Mouse (Mus musculus) midbrain, postnatal 0 days (tissue): ENCODE results near the gene Supt16. TPM values are rescaled to one million over a fixed set of nuclear protein-coding genes. Genes with fewer than 3 reads are reported as not detected.

ENCODE experiments used
- ATAC-seq: fragments of 200-750 bp; cut with Nextera tagmentation; 2 replicates; pipeline ENCODE4 v1.8.0; 2017; ENCODE audit warnings: moderate number of reproducible peaks, mild to moderate bottlenecking, moderate TSS enrichment, moderate library complexity; ENCODE audit not compliant: low FRiP score
- DNase-seq: peaks from one replicate; pipeline ENCODE4 v3.0.0-alpha.2; 2015; ENCODE audit warnings: low spot score
- H3K27ac ChIP-seq: fragments of 300-500 bp; sonication (generic); 2 replicates; pipeline ENCODE4 v1.5.1; 2014; ENCODE audit warnings: low read depth, mild to moderate bottlenecking, low read length, mixed read lengths
- H3K27me3 ChIP-seq: fragments of 300-500 bp; sonication (generic); 2 replicates; pipeline ENCODE4 v1.6.1; 2014; ENCODE audit warnings: low read length, control low read depth, mixed read lengths; ENCODE audit not compliant: insufficient read depth
- H3K36me3 ChIP-seq: fragments of 300-500 bp; sonication (generic); 2 replicates; pipeline ENCODE4 v1.6.1; 2014; ENCODE audit warnings: low read length, control low read depth, mixed read lengths; ENCODE audit not compliant: insufficient read depth
- H3K4me1 ChIP-seq: fragments of 300-500 bp; sonication (generic); 2 replicates; pipeline ENCODE4 v1.6.1; 2014; ENCODE audit warnings: mild to moderate bottlenecking, control low read depth, antibody characterized with exemption, low read length, mixed read lengths; ENCODE audit not compliant: insufficient read depth
- H3K4me2 ChIP-seq: fragments of 300-500 bp; sonication (generic); 2 replicates; pipeline ENCODE4 v1.6.1; 2014; ENCODE audit warnings: low read depth, mild to moderate bottlenecking, low read length, mixed read lengths; ENCODE audit not compliant: poor library complexity, severe bottlenecking
- H3K4me3 ChIP-seq: fragments of 300-500 bp; sonication (generic); 2 replicates; pipeline ENCODE4 v1.5.1; 2014; ENCODE audit warnings: low read depth, mild to moderate bottlenecking, low read length, moderate library complexity
- H3K9ac ChIP-seq: fragments of 300-500 bp; sonication (generic); replicated peaks from 2 replicates; pipeline ENCODE4 v1.6.1; 2014; ENCODE audit warnings: mild to moderate bottlenecking, low read length, moderate library complexity, mixed read lengths; ENCODE audit not compliant: poor library complexity, severe bottlenecking
- H3K9me3 ChIP-seq: fragments of 300-500 bp; sonication (generic); 2 replicates; pipeline ENCODE4 v1.6.1; 2016; ENCODE audit warnings: low read length, control low read depth
- CTCF ChIP-seq: IDR thresholded peaks from 2 replicates; pipeline ENCODE4 v1.5.1; 2016; ENCODE audit warnings: antibody characterized with exemption, mild to moderate bottlenecking
- WGBS: fragments of 180-500 bp; shearing (Covaris S2); extraction: QIAGEN DNeasy Blood & Tissue Kit; methylation state at CpG from one replicate; pipeline ENCODE4 v1.1.7; 2014; 5-methylcytosine and 5-hydroxymethylcytosine counted together
- polyA plus RNA-seq: library from polyadenylated mRNA; unstranded; fragments of >200 nt; fragmentation: Nextera tagmentation; extraction: Ambion mirVana; gene quantifications from 2 replicates; pipeline ENCODE4 v1.2.1, GENCODE M21; 2015
- total RNA-seq: library from RNA; depleted of rRNA; stranded (reverse); fragments of >200 nt; gene quantifications from 2 replicates; pipeline ENCODE4 v1.2.3, GENCODE M21; 2014

The Supt16 gene
- total and polyA plus RNA-seq, 2 experiments from 2014 or later: 32.3 to 36.9 TPM

DNA sequence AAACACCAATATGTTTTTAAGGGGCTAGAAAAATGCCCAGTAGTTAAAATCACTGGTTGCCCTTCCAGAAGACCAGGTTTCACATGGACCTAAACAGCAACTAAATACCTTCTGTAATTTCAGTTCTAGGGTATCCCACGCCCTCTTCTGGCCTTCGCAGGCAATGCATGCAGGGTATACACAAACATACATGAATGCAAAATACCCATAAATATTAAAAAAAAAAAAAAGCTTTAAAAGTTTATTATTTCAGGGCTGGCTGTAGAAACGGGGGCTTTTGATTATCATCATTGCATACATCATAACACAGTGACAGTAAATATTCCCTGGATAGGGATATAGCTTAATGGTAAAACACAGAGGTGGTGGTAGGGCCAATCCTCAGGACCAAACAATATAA is 1.5 kb downstream of the Supt16 start:
- Histone ChIP-seq H3K27ac (no peak overlapping the region), H3K4me2 (peak overlapping the region; percentile 71), H3K27me3 (no peaks in the 10 kb centered on the region), H3K36me3 (peaks cover 19% of the 10 kb centered on the region), H3K4me1 (peaks cover 6% of the 10 kb centered on the region; the same call in 1 of the 2 replicates), H3K4me3 (peak overlapping the region; percentile 100), H3K9me3 (no peaks in the 10 kb centered on the region), H3K9ac (peak overlapping the region; percentile 99; the same call in 1 of the 2 replicates)
- 9% methylated on average over 3 of the region's 3 CpGs for WGBS
- DNase-seq: peak; percentile 47
- ATAC-seq: no peak
- peak; percentile 68 for TF ChIP-seq CTCF

DNA sequence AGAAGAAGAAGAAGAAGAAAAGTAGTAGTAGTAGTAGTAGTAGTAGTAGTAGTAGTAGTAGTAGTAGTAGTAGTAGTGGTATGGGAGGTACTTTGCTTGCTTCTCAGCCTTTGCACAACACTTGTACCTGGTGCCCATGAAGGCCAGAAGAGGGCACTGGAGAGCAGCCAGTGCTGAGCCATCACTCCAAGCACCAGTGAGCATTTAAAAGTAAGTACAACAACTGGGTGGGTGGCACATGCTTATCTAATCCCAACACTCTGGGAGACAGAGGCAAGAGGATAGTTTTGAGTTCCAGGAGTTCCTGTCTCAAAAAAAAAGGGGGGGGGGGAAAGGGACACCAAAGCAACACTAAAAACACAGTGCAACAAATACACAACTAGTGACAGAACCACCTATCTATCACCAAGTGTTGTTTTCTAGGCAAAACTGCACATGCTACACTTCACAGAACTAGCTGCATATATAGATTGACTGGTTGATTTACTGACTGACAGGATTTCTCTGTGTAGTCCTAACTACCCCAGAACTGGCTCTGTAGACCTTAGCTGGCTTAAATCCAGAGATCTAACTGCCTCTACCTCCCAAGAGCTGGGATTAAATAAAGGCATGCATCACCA is 6.4 kb downstream of the Supt16 start:
- Histone ChIP-seq H3K36me3 (0 out of 2 replicates have a peak, but pooled peaks cover 6% of the 10 kb centered on the region), H3K4me1 (peaks cover 3% of the 10 kb centered on the region; the same call in 1 of the 2 replicates), H3K9ac (no peak overlapping the region), H3K4me3 (no peak overlapping the region), H3K9me3 (no peaks in the 10 kb centered on the region), H3K27me3 (no peaks in the 10 kb centered on the region), H3K4me2 (no peak overlapping the region), H3K27ac (no peak overlapping the region)
- no peak for ATAC-seq
- DNase-seq: peak; percentile 31
- TF ChIP-seq CTCF: peak; percentile 67

DNA sequence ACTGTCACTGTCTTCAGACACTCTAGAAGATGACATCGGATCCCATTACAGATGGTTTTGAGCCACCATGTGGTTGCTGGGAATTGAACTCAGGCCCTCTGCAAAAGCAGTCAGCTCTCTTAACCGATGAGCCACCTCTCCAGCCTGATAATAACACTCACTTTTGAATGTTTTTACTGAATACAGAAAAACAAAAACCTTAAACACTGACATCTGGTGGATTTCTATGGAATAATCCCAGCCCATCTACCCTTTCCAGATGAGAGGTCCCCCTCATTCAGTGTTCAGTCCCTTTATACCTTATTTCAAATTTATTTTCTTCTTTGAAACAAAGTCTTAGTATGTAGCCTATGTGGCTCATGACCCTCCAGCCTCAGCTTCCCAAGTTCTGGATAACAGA is 7.7 kb downstream of the Supt16 start:
- DNase-seq (peak; percentile 16), ATAC-seq (no peak)
- 57% methylated on average over 2 of the region's 2 CpGs for WGBS
- Histone ChIP-seq H3K27ac (no peak overlapping the region), H3K36me3 (0 out of 2 replicates have a peak, but pooled peaks cover 6% of the 10 kb centered on the region), H3K4me2 (no peak overlapping the region), H3K27me3 (no peaks in the 10 kb centered on the region), H3K4me3 (no peak overlapping the region), H3K9ac (no peak overlapping the region), H3K4me1 (no peaks in the 10 kb centered on the region), H3K9me3 (no peaks in the 10 kb centered on the region)
- peak; percentile 62 for TF ChIP-seq CTCF

DNA sequence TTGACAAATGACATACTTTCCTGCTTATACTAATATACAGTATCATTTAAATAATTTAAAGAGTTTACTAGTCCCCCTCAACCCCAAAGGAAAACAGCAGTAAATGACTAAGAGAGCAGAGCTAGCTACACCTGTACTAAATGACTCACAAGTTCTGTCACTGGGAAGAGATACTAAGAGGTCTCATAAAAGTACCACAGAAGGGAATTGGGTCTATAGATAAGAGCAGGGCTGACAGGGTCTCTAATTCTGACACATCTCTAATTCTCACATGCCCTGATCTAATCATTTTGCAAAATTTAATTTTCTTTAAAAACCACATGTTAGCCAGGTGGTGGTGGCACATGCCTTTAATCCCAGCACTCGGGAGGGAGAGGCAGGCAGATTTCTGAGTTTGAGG is 8.4 kb downstream of the Supt16 start:
- DNase-seq: no peak
- H3K36me3 ChIP-seq: 0 out of 2 replicates have a peak, but pooled peaks cover 6% of the 10 kb centered on the region
- no peak overlapping the region for H3K27ac ChIP-seq
- no peak overlapping the region for H3K4me3 ChIP-seq
- no peak for TF ChIP-seq CTCF
- no peak for ATAC-seq
- H3K4me1 ChIP-seq: no peaks in the 10 kb centered on the region
- 76% methylated on average over 1 of the region's 1 CpGs for WGBS
- no peak overlapping the region for H3K4me2 ChIP-seq
- H3K9ac ChIP-seq: no peak overlapping the region
- H3K9me3 ChIP-seq: no peaks in the 10 kb centered on the region
- no peaks in the 10 kb centered on the region for H3K27me3 ChIP-seq

DNA sequence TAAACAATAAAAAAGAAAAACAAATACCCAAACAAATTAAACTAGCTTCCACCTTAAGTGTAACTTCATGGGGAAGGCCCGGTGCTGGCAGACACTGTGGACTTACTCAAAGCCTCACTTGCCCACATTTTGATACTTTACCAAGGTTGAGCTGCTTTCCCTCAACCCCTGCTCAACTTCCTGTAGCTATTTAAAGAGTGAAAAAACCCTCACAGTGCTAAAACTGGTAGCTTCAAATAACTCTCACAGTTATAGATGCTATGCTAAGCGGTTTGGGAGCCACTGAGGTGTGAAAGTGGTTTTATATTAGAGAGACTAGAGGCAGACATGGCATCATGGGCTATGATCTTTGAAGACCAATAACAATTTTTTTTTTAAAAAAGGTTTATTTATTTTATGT is 30.6 kb downstream of the Supt16 start:
- H3K4me3 ChIP-seq: no peak overlapping the region
- DNase-seq (no peak), ATAC-seq (no peak)
- TF ChIP-seq CTCF: no peak
- H3K9ac ChIP-seq: no peak overlapping the region
- no peaks in the 10 kb centered on the region for H3K27me3 ChIP-seq
- H3K4me2 ChIP-seq: no peak overlapping the region
- no peaks in the 10 kb centered on the region for H3K4me1 ChIP-seq
- WGBS: 96% methylated on average over 2 of the region's 2 CpGs
- no peak overlapping the region for H3K27ac ChIP-seq
- peaks cover 53% of the 10 kb centered on the region for H3K36me3 ChIP-seq
- H3K9me3 ChIP-seq: no peaks in the 10 kb centered on the region

DNA sequence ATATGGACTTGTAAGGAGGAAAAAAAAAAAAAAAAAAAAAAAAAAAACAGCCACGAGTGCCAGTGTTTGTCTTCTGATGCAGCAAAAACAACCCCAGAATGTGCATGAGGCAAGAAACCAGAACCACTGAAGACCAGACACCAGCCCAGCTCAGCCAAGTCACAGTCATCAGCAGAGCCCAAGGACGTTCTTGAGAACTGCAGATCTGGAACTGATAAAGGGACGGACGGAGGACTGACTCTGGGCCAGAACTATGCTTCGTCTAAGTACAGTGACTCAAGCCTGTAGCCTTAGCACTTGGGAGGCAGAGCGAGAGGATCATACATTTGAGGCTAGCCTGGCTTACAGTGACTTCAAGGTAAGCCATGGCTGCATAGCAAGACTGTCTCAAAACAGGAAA is 36.3 kb downstream of the Supt16 start:
- Histone ChIP-seq H3K4me2 (no peak overlapping the region), H3K4me1 (no peaks in the 10 kb centered on the region), H3K9ac (no peak overlapping the region), H3K36me3 (peaks cover 55% of the 10 kb centered on the region), H3K27me3 (no peaks in the 10 kb centered on the region), H3K27ac (no peak overlapping the region), H3K4me3 (no peak overlapping the region), H3K9me3 (no peaks in the 10 kb centered on the region)
- ATAC-seq: no peak
- TF ChIP-seq CTCF: no peak
- DNase-seq: no peak
- 90% methylated on average over 6 of the region's 6 CpGs for WGBS
